Mouse (Mus musculus) heart, adult 2 months (tissue): Measurements from ENCODE around the gene Afdn. TPM values are rescaled to one million over a fixed set of nuclear protein-coding genes. Genes with fewer than 3 reads are reported as not detected.

ENCODE experiments used
- DNase-seq, 2 experiments: peaks; one replicate each; pipeline ENCODE4 v3.0.0; 2021
- H3K27ac ChIP-seq: fragments of 200-600 bp; 2 replicates; pipeline ENCODE4 v1.8.1; 2022
- H3K27me3 ChIP-seq: fragments of 200-500 bp; 2 replicates; pipeline ENCODE4 v1.6.1; 2012; ENCODE audit warnings: mild to moderate bottlenecking, low read length, inconsistent platforms, mixed read lengths; ENCODE audit not compliant: control insufficient read depth, insufficient read depth
- H3K36me3 ChIP-seq: fragments of 200-500 bp; 2 replicates; pipeline ENCODE4 v1.6.1; 2012; ENCODE audit warnings: low read length, inconsistent platforms; ENCODE audit not compliant: control insufficient read depth, insufficient read depth
- H3K4me1 ChIP-seq: fragments of 200-500 bp; 2 replicates; pipeline ENCODE4 v1.6.1; 2011; ENCODE audit warnings: low read length; ENCODE audit not compliant: control insufficient read depth, insufficient read depth
- H3K4me3 ChIP-seq: fragments of 200-600 bp; 2 replicates; pipeline ENCODE4 v1.8.1; 2022
- H3K79me2 ChIP-seq: fragments of 200-500 bp; replicated peaks from 2 replicates; pipeline ENCODE4 v1.6.1; 2012; ENCODE audit warnings: mild to moderate bottlenecking, inconsistent platforms, low read length, moderate library complexity, mixed read lengths; ENCODE audit not compliant: control insufficient read depth, insufficient read depth
- H3K9ac ChIP-seq: fragments of 200-500 bp; 2 replicates; pipeline ENCODE4 v1.6.1; 2012; ENCODE audit warnings: low read depth, mild to moderate bottlenecking, control low read depth, inconsistent platforms, low read length, mixed read lengths
- CTCF ChIP-seq: fragments of 200-600 bp; IDR thresholded peaks from 2 replicates; pipeline ENCODE4 v1.8.1; 2022; ENCODE audit warnings: antibody characterized with exemption, mild to moderate bottlenecking, moderate library complexity
- EP300 ChIP-seq: fragments of 200-500 bp; IDR thresholded peaks from 2 replicates; pipeline ENCODE4 v1.6.1; 2011; ENCODE audit warnings: low read depth, low read length, control low read depth; ENCODE audit not compliant: insufficient read depth
- POLR2A ChIP-seq: fragments of 200-500 bp; IDR thresholded peaks from 2 replicates; pipeline ENCODE4 v1.6.1; 2011; ENCODE audit warnings: mild to moderate bottlenecking, low read depth, low read length, control low read depth; ENCODE audit not compliant: insufficient read depth
- whole genome bisulfite sequencing: fragments of 180-500 bp; shearing (Covaris S2); methylation state at CpG from one replicate; pipeline ENCODE4 v1.1.7; 2018; 5-methylcytosine and 5-hydroxymethylcytosine counted together
- intact Hi-C: fragments of 180-260 bp; cut with DNase I; formaldehyde crosslinking; loops from one replicate; pipeline ENCODE4 v1.15.1; 2025
- polyA plus RNA-seq: library from polyadenylated mRNA; depleted of rRNA; stranded (reverse); fragments of >200 nt; gene quantifications from 2 replicates; pipeline ENCODE4 v1.2.3, GENCODE M21; 2012
- total RNA-seq, 2 experiments: library from RNA; stranded (reverse); gene quantifications; 2 replicates each; pipeline ENCODE4 v1.2.3; 2021

Afdn gene
- total and polyA plus RNA-seq, 3 experiments, result 36.9 to 90.9 (median 60.7) TPM

DNA sequence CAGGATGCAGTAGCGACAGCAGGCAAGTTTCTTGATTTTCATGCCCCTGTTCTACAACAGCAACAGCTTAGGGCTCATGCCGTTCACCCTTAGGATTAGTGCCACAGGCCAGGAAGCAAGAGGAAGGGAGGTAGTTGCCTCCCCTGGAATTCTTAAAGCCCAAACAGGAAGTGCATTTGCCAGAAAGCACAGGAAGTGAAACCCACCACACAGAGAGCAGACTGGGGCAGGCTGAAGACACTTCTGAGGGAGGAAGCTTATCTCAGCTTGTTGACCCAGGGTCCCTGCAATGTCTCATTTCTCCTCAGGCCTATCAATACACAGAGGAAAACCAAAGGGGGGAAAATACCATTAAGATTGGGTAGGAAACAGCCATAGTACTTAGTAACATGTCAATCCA lies 19.5 kb upstream of the Afdn start:
- peaks cover 17% of the 10 kb centered on the region for H3K4me1 ChIP-seq
- peak overlapping the region; percentile 51 for H3K27ac ChIP-seq
- H3K9ac ChIP-seq, result no peak overlapping the region
- intact Hi-C loops, result no loop called here
- no peak for TF ChIP-seq EP300
- no peak for DNase-seq
- H3K27me3 ChIP-seq, result no peaks in the 10 kb centered on the region
- no peaks in the 10 kb centered on the region for H3K79me2 ChIP-seq
- H3K4me3 ChIP-seq, result no peak overlapping the region
- 43% methylated on average over 2 of the region's 2 CpGs for WGBS
- no peaks in the 10 kb centered on the region for H3K36me3 ChIP-seq

GRCm38 (mm10) chr17:13741611-13742010 lies 18.7 kb upstream of the Afdn start:
- 73% methylated on average over 7 of the region's 7 CpGs for whole genome bisulfite sequencing
- no peaks in the 10 kb centered on the region for H3K27me3 ChIP-seq
- no peaks in the 10 kb centered on the region for H3K36me3 ChIP-seq
- TF ChIP-seq POLR2A, result no peak
- TF ChIP-seq CTCF, result no peak
- TF ChIP-seq EP300, result no peak
- no peak overlapping the region for H3K27ac ChIP-seq
- no peaks in the 10 kb centered on the region for H3K79me2 ChIP-seq
- intact Hi-C loops, result no loop called here
- peaks cover 17% of the 10 kb centered on the region for H3K4me1 ChIP-seq
- DNase-seq, result no peak
- no peak overlapping the region for H3K4me3 ChIP-seq
- no peak overlapping the region for H3K9ac ChIP-seq

DNA sequence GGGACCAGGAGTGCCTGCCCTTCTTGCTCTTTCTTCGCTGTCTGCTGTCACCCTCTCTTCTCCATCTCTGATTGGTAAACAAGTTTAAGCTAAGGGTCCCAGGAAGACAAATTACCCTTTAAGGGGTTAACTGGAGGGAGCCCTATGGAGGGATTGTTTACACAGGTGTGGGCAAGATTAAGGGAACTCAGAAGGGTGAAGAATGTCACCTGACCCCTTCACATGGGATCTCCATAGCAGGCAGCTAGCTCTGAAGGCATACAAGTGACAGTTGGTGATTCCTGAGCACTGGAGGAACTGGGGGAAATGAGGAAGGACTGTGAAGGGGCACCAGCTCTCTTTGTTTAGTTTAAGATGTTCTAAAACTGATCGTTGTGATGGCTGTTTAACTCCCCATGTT lies 18.0 kb upstream of the Afdn start:
- intact Hi-C loops, result no loop called here
- Histone ChIP-seq H3K36me3 (no peaks in the 10 kb centered on the region), H3K79me2 (no peaks in the 10 kb centered on the region), H3K4me3 (no peak overlapping the region), H3K9ac (no peak overlapping the region), H3K27ac (no peak overlapping the region), H3K4me1 (peaks cover 15% of the 10 kb centered on the region), H3K27me3 (no peaks in the 10 kb centered on the region)
- TF ChIP-seq CTCF, result no peak
- no peak for TF ChIP-seq POLR2A
- no peak for TF ChIP-seq EP300
- 64% methylated on average over 2 of the region's 2 CpGs for WGBS
- DNase-seq, result no peak

DNA sequence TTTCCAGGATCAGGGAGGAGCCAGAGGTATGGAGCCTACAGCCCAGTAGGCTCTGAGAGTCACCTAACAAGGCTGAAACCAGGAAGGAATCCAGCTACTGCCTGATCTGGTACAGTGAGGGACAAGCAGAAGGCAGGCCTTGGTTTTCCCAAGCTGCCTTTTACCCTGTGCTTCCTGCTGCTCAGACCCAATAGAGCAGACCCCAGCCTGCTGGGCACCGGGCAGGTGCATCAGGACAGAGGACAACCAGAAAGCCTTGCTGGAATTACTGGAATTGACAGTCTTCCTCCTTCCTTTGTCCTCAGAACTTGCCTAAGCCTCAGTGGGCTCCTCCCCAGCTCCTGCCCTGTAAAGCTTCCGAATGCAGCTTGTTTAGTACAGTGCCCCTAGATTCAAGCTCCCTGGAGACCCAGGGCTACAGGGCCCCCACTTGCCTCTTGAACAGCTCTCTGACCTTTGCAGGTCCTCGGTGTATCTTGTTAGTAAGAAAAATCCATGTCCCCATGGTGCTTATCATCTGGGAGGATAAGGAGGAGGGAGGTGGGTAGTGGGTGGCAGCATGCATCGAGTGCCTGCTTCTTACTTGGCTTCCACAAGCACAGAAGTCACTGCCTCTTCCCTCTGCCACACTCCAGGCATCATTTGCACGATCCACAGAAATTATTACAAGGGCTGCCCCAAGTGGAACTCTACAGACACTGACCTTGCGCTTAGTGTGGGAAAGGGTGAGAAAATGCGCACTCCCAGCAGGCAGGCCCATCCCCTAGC lies 17.2 kb upstream of the Afdn start:
- Histone ChIP-seq H3K9ac (0 out of 2 replicates have a peak overlapping the region, but pooled peaks have one; percentile 5), H3K36me3 (no peaks in the 10 kb centered on the region), H3K27me3 (no peaks in the 10 kb centered on the region), H3K4me3 (no peak overlapping the region), H3K4me1 (peaks cover 11% of the 10 kb centered on the region), H3K79me2 (no peaks in the 10 kb centered on the region), H3K27ac (no peak overlapping the region)
- intact Hi-C loops, result no loop called here
- DNase-seq, result no peak
- 64% methylated on average over 7 of the region's 7 CpGs for WGBS
- TF ChIP-seq EP300, result no peak
- no peak for TF ChIP-seq POLR2A
- no peak for TF ChIP-seq CTCF

- H3K27me3 ChIP-seq, result no peaks in the 10 kb centered on the region
- 0 out of 2 replicates have a peak overlapping the region, but pooled peaks have one; percentile 5 for H3K9ac ChIP-seq
- intact Hi-C loops, result no loop called here
- no peak for DNase-seq
- no peak overlapping the region for H3K4me3 ChIP-seq
- H3K4me1 ChIP-seq, result peaks cover 9% of the 10 kb centered on the region
- WGBS, result 56% methylated on average over 5 of the region's 5 CpGs
- H3K27ac ChIP-seq, result no peak overlapping the region
- TF ChIP-seq POLR2A, result no peak
- no peak for TF ChIP-seq EP300
- no peak for TF ChIP-seq CTCF
- H3K36me3 ChIP-seq, result no peaks in the 10 kb centered on the region
- no peaks in the 10 kb centered on the region for H3K79me2 ChIP-seq
These were observed 16.6 kb upstream of the Afdn start for GRCm38 (mm10) chr17:13743709-13744079.

- no peak overlapping the region for H3K4me3 ChIP-seq
- no peaks in the 10 kb centered on the region for H3K79me2 ChIP-seq
- no peak overlapping the region for H3K9ac ChIP-seq
- peaks cover 9% of the 10 kb centered on the region for H3K4me1 ChIP-seq
- no peak for DNase-seq
- no peaks in the 10 kb centered on the region for H3K27me3 ChIP-seq
- H3K36me3 ChIP-seq, result no peaks in the 10 kb centered on the region
- H3K27ac ChIP-seq, result no peak overlapping the region; the same call in 1 of the 2 replicates
- intact Hi-C loops, result no loop called here
- no peak for TF ChIP-seq POLR2A
- no peak for TF ChIP-seq CTCF
- TF ChIP-seq EP300, result no peak
- WGBS, result 85% methylated on average over 6 of the region's 6 CpGs
These were observed 16.1 kb upstream of the Afdn start for GRCm38 (mm10) chr17:13744219-13744618.
